Mouse (Mus musculus) midbrain, embryonic 11.5 days (tissue): Measurements from ENCODE around the gene Slc11a1. TPM values are rescaled to one million over a fixed set of nuclear protein-coding genes. Genes with fewer than 3 reads are reported as not detected.
A peak's percentile ranks its signal among the peaks of the same experiment; 100 is the strongest.
"Not testable (repeated sequence)": the region's sequence is repeated elsewhere in the genome, so short reads cannot be mapped to it uniquely, and the experiment has no call there.

Experiments used
- ATAC-seq: fragments of 200-750 bp; cut with Nextera tagmentation; 2 replicates; pipeline ENCODE4 v1.8.0; 2017; ENCODE audit warnings: moderate TSS enrichment, moderate library complexity; ENCODE audit not compliant: low FRiP score
- DNase-seq: peaks from one replicate; pipeline ENCODE4 v3.0.0; 2015; ENCODE audit warnings: low spot score; ENCODE audit errors: missing footprints
- H3K27ac ChIP-seq: fragments of 300-500 bp; sonication (generic); 2 replicates; pipeline ENCODE4 v1.5.1; 2014; ENCODE audit warnings: low read depth, low read length
- H3K27me3 ChIP-seq: fragments of 300-500 bp; sonication (generic); 2 replicates; pipeline ENCODE4 v1.6.1; 2014; ENCODE audit warnings: mild to moderate bottlenecking, low read length, moderate library complexity, mixed read lengths; ENCODE audit not compliant: control insufficient read depth, insufficient read depth
- H3K36me3 ChIP-seq: fragments of 300-500 bp; sonication (generic); 2 replicates; pipeline ENCODE4 v1.6.1; 2014; ENCODE audit warnings: mild to moderate bottlenecking, low read length, moderate library complexity, mixed read lengths; ENCODE audit not compliant: control insufficient read depth, insufficient read depth
- H3K4me1 ChIP-seq: fragments of 300-500 bp; sonication (generic); 2 replicates; pipeline ENCODE4 v1.6.1; 2014; ENCODE audit warnings: low read length; ENCODE audit not compliant: control insufficient read depth, insufficient read depth
- H3K4me2 ChIP-seq: fragments of 300-500 bp; sonication (generic); 2 replicates; pipeline ENCODE4 v1.6.1; 2014; ENCODE audit warnings: mild to moderate bottlenecking, moderate library complexity
- H3K4me3 ChIP-seq: fragments of 300-500 bp; sonication (generic); 2 replicates; pipeline ENCODE4 v1.5.1; 2014; ENCODE audit warnings: low read depth, low read length
- H3K9ac ChIP-seq: fragments of 300-500 bp; sonication (generic); 2 replicates; pipeline ENCODE4 v1.6.1; 2014; ENCODE audit warnings: low read length
- H3K9me3 ChIP-seq: fragments of 300-500 bp; sonication (generic); 2 replicates; pipeline ENCODE4 v1.6.1; 2016; ENCODE audit warnings: low read length; ENCODE audit not compliant: control insufficient read depth
- WGBS: fragments of 180-500 bp; shearing (Covaris S2); extraction: QIAGEN DNeasy Blood & Tissue Kit; methylation state at CpG from one replicate; pipeline ENCODE4 v1.1.7; 2014; 5-methylcytosine and 5-hydroxymethylcytosine counted together
- polyA plus RNA-seq: library from polyadenylated mRNA; unstranded; fragments of >200 nt; fragmentation: Nextera tagmentation; extraction: Ambion mirVana; gene quantifications from 2 replicates; pipeline ENCODE4 v1.2.1, GENCODE M21; 2014

Slc11a1 gene
- polyA plus RNA-seq, 1 experiment from 2014 or later, result 1.6 TPM

DNA sequence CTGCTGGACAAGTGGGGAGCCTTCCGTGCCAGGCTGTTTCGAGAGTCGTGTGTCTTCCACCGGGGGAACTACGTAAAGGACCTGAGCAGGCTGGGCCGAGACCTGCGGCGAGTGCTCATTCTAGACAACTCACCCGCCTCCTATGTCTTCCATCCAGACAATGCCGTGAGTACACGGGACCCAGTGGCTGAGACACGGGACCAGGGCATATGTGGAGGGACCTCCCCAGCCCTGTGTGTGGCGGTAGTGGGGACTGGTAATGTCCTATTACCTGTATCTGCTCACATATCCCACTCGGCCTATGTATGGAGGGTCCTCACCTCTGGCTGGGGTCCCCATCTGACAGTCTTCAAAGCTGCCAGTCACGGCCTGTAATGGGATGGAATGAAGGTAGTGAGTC lies 19.9 kb downstream of the Slc11a1 start:
- Histone ChIP-seq H3K36me3 (peaks cover 13% of the 10 kb centered on the region), H3K4me2 (no peak overlapping the region), H3K27ac (no peak overlapping the region), H3K4me3 (no peak overlapping the region), H3K9ac (no peak overlapping the region), H3K27me3 (peaks cover 4% of the 10 kb centered on the region), H3K9me3 (no peaks in the 10 kb centered on the region), H3K4me1 (peaks cover 21% of the 10 kb centered on the region)
- 87% methylated on average over 15 of the region's 15 CpGs for whole genome bisulfite sequencing
- DNase-seq (no peak), ATAC-seq (no peak)

GRCm38 (mm10) chr1:74395290-74395689 lies 20.3 kb downstream of the Slc11a1 start:
- H3K27ac ChIP-seq, result no peak overlapping the region
- no peak for ATAC-seq
- no peak overlapping the region for H3K9ac ChIP-seq
- 89% methylated on average over 13 of the region's 13 CpGs for WGBS
- peaks cover 13% of the 10 kb centered on the region for H3K36me3 ChIP-seq
- no peak overlapping the region for H3K4me2 ChIP-seq
- H3K4me1 ChIP-seq, result peaks cover 17% of the 10 kb centered on the region
- no peak for DNase-seq
- no peak overlapping the region for H3K4me3 ChIP-seq
- peaks cover 1% of the 10 kb centered on the region for H3K27me3 ChIP-seq
- H3K9me3 ChIP-seq, result no peaks in the 10 kb centered on the region

GRCm38 (mm10) chr1:74396456-74397222 lies 21.6 kb downstream of the Slc11a1 start:
- peak overlapping the region; percentile 76 for H3K4me2 ChIP-seq
- DNase-seq, H3K27ac ChIP-seq, H3K9me3 ChIP-seq, H3K27me3 ChIP-seq, ATAC-seq: not testable (repeated sequence)
- peaks cover 13% of the 10 kb centered on the region for H3K36me3 ChIP-seq
- 10% methylated on average over 12 of the region's 12 CpGs for WGBS
- peak overlapping the region; percentile 63; the same call in 1 of the 2 replicates for H3K9ac ChIP-seq
- peaks cover 12% of the 10 kb centered on the region for H3K4me1 ChIP-seq
- peak overlapping the region; percentile 40 for H3K4me3 ChIP-seq

- peak overlapping the region; percentile 76 for H3K4me2 ChIP-seq
- H3K9me3 ChIP-seq, result no peaks in the 10 kb centered on the region
- peaks cover 10% of the 10 kb centered on the region for H3K4me1 ChIP-seq
- no peaks in the 10 kb centered on the region for H3K27me3 ChIP-seq
- WGBS, result 0% methylated on average over 41 of the region's 41 CpGs
- ATAC-seq (peak; percentile 91), DNase-seq (peak; percentile 99)
- H3K4me3 ChIP-seq, result peak overlapping the region; percentile 40
- H3K27ac ChIP-seq, result peak overlapping the region; percentile 71
- H3K36me3 ChIP-seq, result peaks cover 13% of the 10 kb centered on the region
- peak overlapping the region; percentile 63 for H3K9ac ChIP-seq
These were observed 22.4 kb downstream of the Slc11a1 start for GRCm38 (mm10) chr1:74397268-74397918.

GRCm38 (mm10) chr1:74397919-74398451 lies 23.0 kb downstream of the Slc11a1 start:
- peak overlapping the region; percentile 63 for H3K9ac ChIP-seq
- no peaks in the 10 kb centered on the region for H3K9me3 ChIP-seq
- peak overlapping the region; percentile 76 for H3K4me2 ChIP-seq
- DNase-seq (peak; percentile 94), ATAC-seq (peak; percentile 56)
- WGBS, result 4% methylated on average over 11 of the region's 11 CpGs
- H3K27ac ChIP-seq, result peak overlapping the region; percentile 71
- peak overlapping the region; percentile 40 for H3K4me3 ChIP-seq
- H3K36me3 ChIP-seq, result peaks cover 13% of the 10 kb centered on the region
- H3K4me1 ChIP-seq, result peaks cover 4% of the 10 kb centered on the region
- no peaks in the 10 kb centered on the region for H3K27me3 ChIP-seq

GRCm38 (mm10) chr1:74400531-74400930 lies 25.5 kb downstream of the Slc11a1 start:
- H3K27ac ChIP-seq, result no peak overlapping the region
- H3K4me3 ChIP-seq, result no peak overlapping the region
- no peaks in the 10 kb centered on the region for H3K36me3 ChIP-seq
- peaks cover 2% of the 10 kb centered on the region; the same call in 1 of the 2 replicates for H3K4me1 ChIP-seq
- H3K27me3 ChIP-seq, result no peaks in the 10 kb centered on the region
- no peak overlapping the region for H3K4me2 ChIP-seq
- DNase-seq (no peak), ATAC-seq (no peak)
- H3K9ac ChIP-seq, result no peak overlapping the region
- 82% methylated on average over 3 of the region's 3 CpGs for WGBS
- no peaks in the 10 kb centered on the region for H3K9me3 ChIP-seq

- DNase-seq (no peak), ATAC-seq (no peak)
- no peak overlapping the region for H3K4me2 ChIP-seq
- H3K4me3 ChIP-seq, result no peak overlapping the region
- H3K27me3 ChIP-seq, result no peaks in the 10 kb centered on the region
- WGBS, result 58% methylated on average over 16 of the region's 16 CpGs
- no peaks in the 10 kb centered on the region for H3K36me3 ChIP-seq
- H3K9ac ChIP-seq, result no peak overlapping the region
- no peaks in the 10 kb centered on the region for H3K9me3 ChIP-seq
- H3K4me1 ChIP-seq, result peaks cover 2% of the 10 kb centered on the region; the same call in 1 of the 2 replicates
- H3K27ac ChIP-seq, result no peak overlapping the region
These were observed 26.2 kb downstream of the Slc11a1 start for GRCm38 (mm10) chr1:74401015-74401702.

DNA sequence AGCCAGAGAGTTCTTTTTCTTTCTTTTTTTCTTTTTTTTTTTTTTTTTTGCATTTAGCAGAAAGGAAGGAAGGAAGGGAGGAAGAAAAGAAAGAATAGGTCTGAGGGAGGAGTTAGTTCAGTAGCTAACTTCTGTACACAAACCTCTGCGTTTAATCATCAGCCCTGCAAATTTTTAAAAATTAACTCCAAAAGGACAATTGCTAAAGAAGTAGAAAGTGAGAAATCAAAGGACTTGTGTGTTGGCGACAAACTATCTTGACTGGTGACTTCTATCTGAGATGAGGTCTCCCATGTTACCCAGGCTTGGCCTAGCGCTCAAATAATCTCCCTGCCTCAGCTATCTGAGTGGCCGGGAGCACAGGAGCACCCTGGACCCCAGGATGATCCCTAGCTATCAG lies 29.2 kb downstream of the Slc11a1 start:
- Histone ChIP-seq H3K9ac (no peak overlapping the region), H3K36me3 (no peaks in the 10 kb centered on the region), H3K4me2 (no peak overlapping the region), H3K27ac (no peak overlapping the region), H3K4me1 (no peaks in the 10 kb centered on the region), H3K9me3 (no peaks in the 10 kb centered on the region), H3K27me3 (no peaks in the 10 kb centered on the region), H3K4me3 (no peak overlapping the region)
- DNase-seq (no peak), ATAC-seq (no peak)
- 94% methylated on average over 4 of the region's 4 CpGs for WGBS
